Mouse (Mus musculus) T-cell, adult 2 months (primary cell): ENCODE measurements at regions not wholly inside any gene's neighbourhood (a gene's known extent, or its start where the extent isn't known, plus 50 kb on each side); places are given as distances from the start of the nearest gene placed in this dataset.

Source experiments
- DNase-seq: peaks from one replicate; pipeline ENCODE4 v3.0.0; 2022; ENCODE audit warnings: low spot score

DNA sequence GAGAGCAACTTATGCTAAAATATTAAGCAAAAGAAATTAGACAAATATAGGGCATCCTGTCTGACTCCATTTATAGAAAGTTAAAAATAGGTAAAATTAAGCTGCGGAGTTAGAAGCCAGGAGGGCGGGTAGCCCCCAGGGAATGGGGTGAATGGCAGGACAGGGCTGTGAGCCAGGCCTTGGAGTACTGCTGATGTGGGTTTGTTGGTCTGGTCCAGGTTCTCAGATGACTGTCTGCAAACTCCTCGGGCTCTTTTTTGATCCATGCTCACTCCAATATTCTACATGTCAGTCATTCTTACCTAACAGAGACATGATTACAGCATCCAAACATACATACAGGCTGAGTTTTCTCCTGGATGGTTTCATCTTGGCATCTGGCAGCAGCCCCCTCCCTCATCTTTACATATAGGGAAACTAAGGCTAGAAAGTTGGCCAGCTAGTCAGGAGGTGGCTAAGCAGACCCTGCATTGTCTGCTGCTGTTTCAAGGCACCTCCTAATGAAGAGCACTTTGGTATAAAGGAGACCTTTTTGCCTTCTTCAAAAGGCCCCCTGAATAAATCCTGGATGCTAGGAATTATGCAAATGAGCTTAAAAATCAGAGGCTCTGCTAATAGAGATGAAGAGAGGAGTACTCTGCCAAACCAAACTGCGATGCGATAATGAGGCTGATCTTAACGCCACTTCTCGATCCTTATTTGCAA lies 354.4 kb downstream of the Xylt1 start:
- no peak for DNase-seq

DNA sequence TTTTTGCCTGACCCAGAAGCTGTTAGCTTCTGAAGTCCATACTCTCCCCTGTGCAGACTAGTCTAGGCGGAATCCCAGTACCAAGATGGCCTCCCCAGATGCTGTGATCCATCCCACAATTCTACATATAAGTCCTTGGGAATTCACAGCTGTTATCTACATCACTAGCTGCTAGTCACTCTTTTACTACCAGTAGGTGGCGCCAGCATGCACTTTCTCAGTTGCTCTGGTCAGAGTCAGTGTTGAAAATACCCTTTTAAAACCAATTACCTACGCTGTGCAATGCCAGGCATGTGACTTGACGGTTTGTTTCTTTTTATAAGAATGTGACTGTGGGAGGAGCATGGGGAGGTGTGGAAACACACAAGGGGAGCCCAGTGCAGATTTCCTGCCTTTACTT lies 348.3 kb downstream of the Xylt1 start:
- DNase-seq, result no peak
